Mouse (Mus musculus) 3T3-L1 (cell line): Measurements from ENCODE around the gene Olfr651.
"Not testable (repeated sequence)": the region's sequence is repeated elsewhere in the genome, so short reads cannot be mapped to it uniquely, and the experiment has no call there.

Experiments used
- DNase-seq: peaks from one replicate; pipeline ENCODE4 v3.0.0-alpha.2; 2015; ENCODE audit warnings: low read depth, low spot score

The Olfr651 gene

GRCm38 (mm10) chr7:104549833-104550232 is at the start of gene Olfr651:
TSS of gene Olfr651 (plus strand) at chr7:104550133.
- DNase-seq: peak; percentile 1

GRCm38 (mm10) chr7:104501186-104501585 is 48.7 kb upstream of the Olfr651 start:
- DNase-seq: not testable (repeated sequence)

GRCm38 (mm10) chr7:104501589-104502371 is 48.2 kb upstream of the Olfr651 start:
- DNase-seq: no peak

- peak; percentile 40 for DNase-seq
Observed at GRCm38 (mm10) chr7:104507421-104508065, 42.4 kb upstream of the Olfr651 start, which contains the start of gene Trim30d. TSS of gene Trim30d (minus strand) at chr7:104507849.

GRCm38 (mm10) chr7:104552700-104553099 is 2.8 kb downstream of the Olfr651 start:
- peak; percentile 0 for DNase-seq

GRCm38 (mm10) chr7:104560601-104561000 is 10.7 kb downstream of the Olfr651 start, which contains the start of gene Olfr652:
TSS of gene Olfr652 (plus strand) at chr7:104560901.
- no peak for DNase-seq

GRCm38 (mm10) chr7:104577014-104577413 is 27.1 kb downstream of the Olfr651 start, which contains the start of gene Olfr653:
TSS of gene Olfr653 (plus strand) at chr7:104577314.
- no peak for DNase-seq

- no peak for DNase-seq
Observed at GRCm38 (mm10) chr7:104580846-104581245, 30.9 kb downstream of the Olfr651 start.

- no peak for DNase-seq
Observed at GRCm38 (mm10) chr7:104581429-104581828, 31.5 kb downstream of the Olfr651 start.

- DNase-seq: no peak
Observed at GRCm38 (mm10) chr7:104586725-104587124, 36.8 kb downstream of the Olfr651 start, which contains the start of gene Olfr654. TSS of gene Olfr654 (plus strand) at chr7:104587025.

- DNase-seq: peak; percentile 84
Observed at GRCm38 (mm10) chr7:104588274-104588673, 38.3 kb downstream of the Olfr651 start.

- no peak for DNase-seq
Observed at GRCm38 (mm10) chr7:104601679-104602078, 51.7 kb downstream of the Olfr651 start, which contains the start of gene Olfr655. TSS of gene Olfr655 (minus strand) at chr7:104601779.

- DNase-seq: peak; percentile 44
Observed at GRCm38 (mm10) chr7:104603173-104603572, 53.2 kb downstream of the Olfr651 start.
